Mouse (Mus musculus): ENCODE data around the gene Tal1. TPM values are rescaled to one million over a fixed set of nuclear protein-coding genes. Genes with fewer than 3 reads are reported as not detected.
A peak's percentile ranks its signal among the peaks of the same experiment; 100 is the strongest.

Tal1 gene
- total RNA-seq, 4 experiments from 2014 or later, result 1.1 to 2.6 (median 1.7) TPM

GRCm38 (mm10) chr4:115071668-115072067 lies 15.4 kb downstream of the Tal1 start:
- DNase-seq (ENCODE audit: low spot score in 2 of 2), result no peak

DNA sequence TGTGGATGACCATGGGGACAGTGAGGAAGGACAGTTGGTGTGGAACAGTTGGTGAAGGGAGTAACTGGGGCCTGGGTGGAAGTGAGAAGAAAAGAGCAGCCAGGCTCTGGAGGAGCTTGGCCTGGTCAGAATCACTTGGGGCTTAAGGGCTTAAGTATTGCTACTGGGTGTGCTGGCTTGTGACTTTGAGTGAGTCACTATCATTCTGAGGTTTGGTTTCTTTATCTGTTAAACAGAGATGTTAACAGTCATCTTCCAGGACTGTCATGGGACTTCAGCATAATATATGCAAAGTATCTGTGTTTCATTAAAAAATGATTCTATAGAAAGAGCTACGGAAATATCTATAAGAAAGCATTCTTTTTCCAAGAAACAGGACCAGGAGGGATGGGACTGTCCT lies 18.6 kb downstream of the Tal1 start:
- no peak for DNase-seq (ENCODE audit: low spot score in 2 of 2)

DNA sequence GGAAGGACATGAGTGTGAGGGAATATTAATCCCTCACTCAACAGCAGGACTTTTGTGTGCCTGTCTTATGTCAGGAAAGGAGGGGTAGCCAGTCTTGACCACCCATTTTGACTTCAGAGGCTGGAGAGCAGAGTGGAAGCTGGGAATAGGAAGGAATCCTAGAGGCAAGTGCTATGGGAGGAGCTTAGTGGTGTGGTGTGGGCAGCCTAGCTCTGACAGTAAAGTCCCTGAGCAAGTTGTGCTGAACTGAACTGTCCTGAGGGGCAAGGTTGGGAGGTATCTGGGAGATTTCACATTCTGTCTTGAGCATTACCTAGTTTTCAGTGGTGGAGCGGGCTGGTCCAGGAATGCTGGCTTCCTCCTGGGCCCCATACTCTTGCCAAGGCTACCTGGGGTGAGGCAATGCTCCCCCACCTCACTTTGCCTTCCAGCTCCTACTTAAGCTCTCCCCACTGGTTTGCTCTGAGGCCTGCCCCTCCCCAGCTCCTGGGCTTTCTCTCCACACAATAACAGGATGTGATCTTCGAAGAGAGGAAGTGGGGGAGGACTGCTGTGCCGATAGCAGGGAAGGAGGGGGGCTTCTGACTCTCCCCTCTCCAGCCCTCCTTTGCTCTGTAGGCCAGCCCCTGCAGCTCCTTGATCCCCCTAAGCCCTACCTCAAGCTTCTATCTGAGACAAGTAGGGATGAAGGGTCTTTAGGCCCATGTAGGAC lies 19.1 kb downstream of the Tal1 start:
- DNase-seq (ENCODE audit: low spot score in 2 of 2), result no peak

GRCm38 (mm10) chr4:115078892-115079820 lies 22.9 kb downstream of the Tal1 start:
- DNase-seq (ENCODE audit: low spot score in 2 of 2), result peak in 1 of 2 experiments; percentile 13

DNA sequence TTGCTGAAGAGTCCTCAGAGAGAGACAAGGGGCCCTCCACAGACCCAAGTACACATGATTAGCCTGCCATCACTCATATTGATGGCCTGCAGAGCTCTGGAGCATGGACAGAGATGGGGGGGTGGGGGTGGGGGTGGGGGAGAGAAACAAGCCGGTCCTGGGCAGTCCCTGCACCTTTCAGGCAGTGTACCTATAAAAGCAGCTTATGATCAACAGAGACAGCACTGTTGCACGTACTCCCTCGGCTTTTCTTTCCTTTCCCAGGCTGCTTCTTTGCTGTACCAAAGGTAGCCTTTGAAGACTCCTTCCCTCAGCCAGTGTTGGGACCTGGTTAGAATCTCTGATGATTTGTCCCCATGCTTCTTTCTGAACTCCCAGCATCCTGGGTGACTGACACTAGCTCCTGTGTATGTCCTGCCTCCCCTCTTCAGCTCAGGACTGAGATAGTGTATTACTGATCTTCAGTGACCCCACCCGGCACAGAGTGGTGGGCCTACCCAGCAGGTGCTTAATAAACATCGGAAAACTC lies 23.7 kb downstream of the Tal1 start:
- no peak for DNase-seq (ENCODE audit: low spot score in 2 of 2)

DNA sequence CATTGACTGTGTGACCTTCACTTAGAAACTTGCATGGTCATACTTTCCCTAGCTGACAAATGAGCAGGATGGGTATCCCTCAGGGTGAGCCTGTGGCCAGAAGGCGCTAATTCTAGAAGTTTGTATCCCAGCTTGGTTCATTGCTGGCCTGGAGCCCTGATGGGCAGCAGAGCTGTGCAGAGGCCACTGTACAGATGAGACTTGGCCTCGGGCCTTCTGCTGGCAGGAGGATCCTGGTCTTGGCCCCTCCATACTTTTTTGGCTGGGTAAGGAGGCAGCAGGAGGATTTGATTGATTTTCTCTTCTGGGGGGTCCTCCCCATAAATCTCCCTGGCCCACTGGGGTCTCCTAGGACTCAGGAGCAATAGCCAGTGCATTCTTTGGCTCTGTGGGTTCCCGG lies 26.8 kb downstream of the Tal1 start:
- no peak for DNase-seq (ENCODE audit: low spot score in 2 of 2)

- DNase-seq (ENCODE audit: low spot score in 2 of 2), result peak in 1 of 2 experiments; percentile 52
Observed at GRCm38 (mm10) chr4:115085522-115086095, 29.4 kb downstream of the Tal1 start.

- DNase-seq (ENCODE audit: low spot score in 2 of 2), result no peak
Observed at GRCm38 (mm10) chr4:115086257-115086656, 30.0 kb downstream of the Tal1 start.

GRCm38 (mm10) chr4:115086763-115087415 lies 30.7 kb downstream of the Tal1 start:
- no peak for DNase-seq (ENCODE audit: low spot score in 2 of 2)

- DNase-seq (ENCODE audit: low spot score in 2 of 2), result no peak
Observed at GRCm38 (mm10) chr4:115088611-115089338, 32.5 kb downstream of the Tal1 start, which contains the start of gene Pdzk1ip1. TSS of gene Pdzk1ip1 (plus strand) at chr4:115088708.

DNA sequence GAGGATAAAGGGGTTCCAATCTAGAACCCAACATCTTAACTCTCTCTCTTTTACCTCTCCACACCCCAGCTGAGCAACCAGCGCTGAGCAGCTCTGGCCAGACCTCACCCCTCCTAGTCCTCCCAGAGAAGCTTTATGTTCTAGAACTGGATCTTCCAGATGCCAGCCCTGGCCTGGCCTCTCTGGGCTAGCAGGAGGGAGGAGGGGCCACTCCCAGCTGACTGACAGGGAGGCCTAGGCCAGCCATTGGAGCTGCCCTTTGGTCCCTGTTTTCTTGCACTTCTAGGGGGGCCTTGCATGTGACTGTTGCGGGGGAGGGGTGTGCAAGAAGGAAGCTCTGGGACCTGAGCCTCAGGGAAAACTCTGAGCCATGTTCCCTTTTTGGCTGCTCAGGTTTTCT lies 34.4 kb downstream of the Tal1 start:
- DNase-seq (ENCODE audit: low spot score in 2 of 2), result no peak

DNA sequence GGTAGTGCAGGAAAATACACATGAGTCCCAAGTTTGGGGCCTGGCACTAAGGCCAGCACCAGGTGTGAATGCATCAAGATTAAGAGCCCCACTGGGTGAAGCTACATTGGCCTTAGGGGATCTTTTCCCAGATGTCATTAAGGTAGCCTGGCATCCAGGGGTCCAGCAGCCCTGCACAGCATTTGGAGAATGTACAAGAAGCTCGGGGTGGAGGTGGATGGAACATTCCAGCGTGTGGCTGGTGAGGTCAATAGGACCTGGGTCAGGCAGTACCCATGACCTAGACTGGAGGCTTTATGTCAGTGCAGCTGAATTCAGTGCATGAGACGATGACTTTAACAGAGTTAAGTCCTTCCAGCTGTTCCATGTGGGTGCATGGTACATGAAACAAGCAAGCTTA lies 35.6 kb downstream of the Tal1 start:
- no peak for DNase-seq (ENCODE audit: low spot score in 2 of 2)

GRCm38 (mm10) chr4:115093331-115093864 lies 37.2 kb downstream of the Tal1 start:
- DNase-seq (ENCODE audit: low spot score in 2 of 2), result no peak

- no peak for DNase-seq (ENCODE audit: low spot score in 2 of 2)
Observed at GRCm38 (mm10) chr4:115094056-115094455, 37.8 kb downstream of the Tal1 start.

DNA sequence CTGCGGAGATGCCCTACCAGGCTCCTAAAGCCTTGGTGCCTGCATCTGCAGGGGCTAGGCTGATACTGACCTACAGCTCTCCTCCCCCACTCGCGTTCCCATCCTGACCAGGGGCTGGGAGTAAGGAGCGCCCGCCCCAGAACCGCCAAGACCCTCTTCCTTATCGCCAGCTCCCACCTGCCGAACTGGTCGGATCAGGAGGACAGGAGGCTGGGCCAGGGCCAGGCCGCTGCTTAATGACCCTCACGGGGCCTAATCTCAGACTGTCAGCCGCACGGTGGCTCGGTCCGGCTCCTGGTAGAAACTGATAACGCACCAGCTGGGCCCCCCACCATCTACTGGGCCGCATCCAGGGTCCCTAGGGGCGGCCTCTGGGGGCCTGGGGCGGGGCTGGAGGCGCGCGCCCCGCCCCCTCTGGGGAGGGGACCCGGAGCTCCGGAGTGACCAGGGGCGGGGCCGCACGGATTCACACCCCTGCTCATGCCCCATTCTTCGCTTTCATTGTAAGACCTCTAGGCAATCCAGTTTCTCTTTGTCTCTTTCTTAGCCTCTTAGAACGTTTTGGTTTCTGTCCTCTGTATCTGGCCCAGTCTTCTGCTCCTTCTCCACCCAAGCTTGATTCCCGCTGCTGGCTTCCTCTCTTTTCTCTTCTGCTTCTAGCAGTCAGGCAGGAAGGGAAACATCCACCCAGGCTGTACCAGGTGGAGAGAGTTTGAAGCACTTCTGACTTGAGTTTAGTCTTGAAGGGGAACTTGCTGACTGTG lies 39.6 kb downstream of the Tal1 start:
- DNase-seq (ENCODE audit: low spot score in 2 of 2), result no peak

DNA sequence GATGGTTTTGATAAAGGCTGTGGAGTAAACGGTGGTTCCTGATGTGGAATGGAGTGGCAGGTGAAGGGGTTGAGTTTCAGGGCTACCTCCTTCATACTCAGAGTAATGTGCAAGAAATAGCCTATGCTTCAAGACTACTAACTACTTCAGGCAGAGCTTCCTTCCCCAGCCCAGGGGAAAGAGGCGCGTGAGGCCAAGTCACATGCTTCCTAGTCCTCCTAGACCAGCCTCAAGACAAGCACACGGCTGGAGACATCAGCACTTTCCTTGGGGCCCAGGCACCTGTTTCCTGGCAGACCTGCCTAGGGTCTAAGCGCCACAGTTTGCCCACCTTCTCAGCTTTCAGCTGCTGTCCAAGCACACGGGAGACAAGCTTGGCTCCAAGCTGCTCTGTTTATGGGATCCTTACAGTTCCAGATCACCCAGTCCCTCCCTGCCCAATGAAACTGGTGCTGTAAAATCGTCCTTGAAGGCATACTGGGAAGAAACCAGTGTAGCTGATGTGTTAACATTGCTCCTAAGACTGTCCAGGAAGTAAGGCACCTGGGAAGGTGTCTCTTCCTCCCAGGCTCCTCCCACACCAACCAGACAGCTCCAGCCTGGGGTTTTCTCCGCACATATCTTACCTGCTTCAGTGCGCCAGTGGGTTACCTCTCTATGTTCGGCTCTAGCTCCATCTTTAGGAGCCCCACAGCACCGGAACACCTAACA lies 40.4 kb downstream of the Tal1 start:
- no peak for DNase-seq (ENCODE audit: low spot score in 2 of 2)

DNA sequence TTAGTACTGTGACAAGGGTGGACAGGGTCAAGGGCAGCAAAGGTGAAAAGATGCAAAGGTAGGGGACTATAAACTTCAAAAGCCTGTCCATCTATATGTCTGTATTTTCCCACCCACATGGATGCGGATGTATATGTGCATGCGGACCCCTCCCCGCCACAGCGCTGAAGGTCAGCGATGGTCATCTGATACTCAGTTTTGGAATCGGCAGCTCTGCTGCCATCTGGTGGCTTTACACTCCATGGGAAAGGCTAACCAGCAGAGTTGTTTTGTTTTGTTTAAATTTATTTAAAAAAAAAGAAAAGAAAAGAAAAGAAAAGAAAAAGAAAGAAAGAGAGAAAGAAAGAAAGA lies 40.9 kb downstream of the Tal1 start:
- DNase-seq (ENCODE audit: low spot score in 2 of 2), result no peak

GRCm38 (mm10) chr4:115101682-115102081 lies 45.5 kb downstream of the Tal1 start:
- DNase-seq (ENCODE audit: low spot score in 2 of 2), result peak; percentile 19 to 76

- no peak for DNase-seq (ENCODE audit: low spot score in 2 of 2)
Observed at GRCm38 (mm10) chr4:115103510-115103909, 47.3 kb downstream of the Tal1 start.
